Mouse (Mus musculus): ENCODE measurements around the gene Acads. TPM values are rescaled to one million over a fixed set of nuclear protein-coding genes. Genes with fewer than 3 reads are reported as not detected.
"Not testable (repeated sequence)": the region's sequence is repeated elsewhere in the genome, so short reads cannot be mapped to it uniquely, and the experiment has no call there.

Acads gene
- polyA plus RNA-seq, 1 experiment from 2014 or later, result 43.6 TPM

- Histone ChIP-seq H3K27ac (ENCODE audit: low read length) (no peak overlapping the region), H3K36me3 (ENCODE audit: insufficient read depth, low read length) (no peaks in the 10 kb centered on the region), H3K4me3 (ENCODE audit: low read depth, low read length) (no peak overlapping the region), H3K27me3 (replicated peaks; ENCODE audit: insufficient read depth, low read length) (no peaks in the 10 kb centered on the region), H3K9ac (replicated peaks; ENCODE audit: low read depth) (no peak overlapping the region), H3K4me2 (replicated peaks; ENCODE audit: low read depth, low read length) (no peak overlapping the region), H3K9me3 (ENCODE audit: low read length) (no peaks in the 10 kb centered on the region), H3K4me1 (ENCODE audit: insufficient read depth, low read depth, low read length) (no peaks in the 10 kb centered on the region)
- DNase-seq (ENCODE audit: low spot score) (no peak), ATAC-seq (no peak)
- 86% methylated on average over 3 of the region's 3 CpGs for WGBS
- no peak for TF ChIP-seq CTCF (IDR thresholded peaks at IDR 0.05)
- no peak for TF ChIP-seq EP300 (IDR thresholded peaks at IDR 0.05)
Observed at GRCm38 (mm10) chr5:115116426-115116825, 2.7 kb downstream of the Acads start.

- no peaks in the 10 kb centered on the region for H3K9me3 ChIP-seq (ENCODE audit: low read length)
- no peak overlapping the region for H3K4me3 ChIP-seq (ENCODE audit: low read depth, low read length)
- WGBS, result 95% methylated on average over 8 of the region's 8 CpGs
- no peaks in the 10 kb centered on the region for H3K36me3 ChIP-seq (ENCODE audit: insufficient read depth, low read length)
- ATAC-seq, result no peak
- no peak overlapping the region for H3K9ac ChIP-seq (replicated peaks; ENCODE audit: low read depth)
- no peaks in the 10 kb centered on the region for H3K27me3 ChIP-seq (replicated peaks; ENCODE audit: insufficient read depth, low read length)
- no peaks in the 10 kb centered on the region for H3K4me1 ChIP-seq (ENCODE audit: insufficient read depth, low read depth, low read length)
- no peak overlapping the region for H3K27ac ChIP-seq (ENCODE audit: low read length)
- H3K4me2 ChIP-seq (replicated peaks; ENCODE audit: low read depth, low read length), result no peak overlapping the region
- TF ChIP-seq CTCF (IDR thresholded peaks at IDR 0.05), result no peak
- TF ChIP-seq EP300 (IDR thresholded peaks at IDR 0.05), result no peak
- DNase-seq (ENCODE audit: low spot score), result no peak
Observed at GRCm38 (mm10) chr5:115114501-115114900, 4.6 kb downstream of the Acads start.

- Histone ChIP-seq H3K4me1 (ENCODE audit: insufficient read depth, low read depth, low read length) (no peaks in the 10 kb centered on the region), H3K4me3 (ENCODE audit: low read depth, low read length) (no peak overlapping the region), H3K27me3 (replicated peaks; ENCODE audit: insufficient read depth, low read length) (no peaks in the 10 kb centered on the region), H3K9me3 (ENCODE audit: low read length) (no peaks in the 10 kb centered on the region), H3K27ac (ENCODE audit: low read length) (no peak overlapping the region), H3K4me2 (replicated peaks; ENCODE audit: low read depth, low read length) (no peak overlapping the region), H3K36me3 (ENCODE audit: insufficient read depth, low read length) (no peaks in the 10 kb centered on the region), H3K9ac (replicated peaks; ENCODE audit: low read depth) (no peak overlapping the region)
- no peak for TF ChIP-seq EP300 (IDR thresholded peaks at IDR 0.05)
- TF ChIP-seq CTCF (IDR thresholded peaks at IDR 0.05), result no peak
- no peak for DNase-seq (ENCODE audit: low spot score)
- WGBS, result 98% methylated on average over 12 of the region's 12 CpGs
- ATAC-seq, result no peak
Observed at GRCm38 (mm10) chr5:115113244-115113643, 5.9 kb downstream of the Acads start.

- TF ChIP-seq EP300 (IDR thresholded peaks at IDR 0.05) (no peak), CTCF (IDR thresholded peaks at IDR 0.05) (no peak)
- Histone ChIP-seq H3K9me3 (ENCODE audit: low read length) (no peaks in the 10 kb centered on the region), H3K4me3 (ENCODE audit: low read depth, low read length) (no peak overlapping the region), H3K4me1 (ENCODE audit: insufficient read depth, low read depth, low read length) (no peaks in the 10 kb centered on the region), H3K36me3 (ENCODE audit: insufficient read depth, low read length) (no peaks in the 10 kb centered on the region), H3K27me3 (replicated peaks; ENCODE audit: insufficient read depth, low read length) (no peaks in the 10 kb centered on the region), H3K4me2 (replicated peaks; ENCODE audit: low read depth, low read length) (no peak overlapping the region), H3K27ac (ENCODE audit: low read length) (no peak overlapping the region), H3K9ac (replicated peaks; ENCODE audit: low read depth) (no peak overlapping the region)
- 87% methylated on average over 8 of the region's 8 CpGs for WGBS
- ATAC-seq, result no peak
- DNase-seq (ENCODE audit: low spot score), result no peak
Observed at GRCm38 (mm10) chr5:115111156-115111555, 8.0 kb downstream of the Acads start.

- not testable (repeated sequence) for DNase-seq (ENCODE audit: low spot score); H3K27me3 ChIP-seq (replicated peaks; ENCODE audit: insufficient read depth, low read length); H3K36me3 ChIP-seq (ENCODE audit: insufficient read depth, low read length); H3K27ac ChIP-seq (ENCODE audit: low read length); ATAC-seq; H3K4me1 ChIP-seq (ENCODE audit: insufficient read depth, low read depth, low read length); H3K4me3 ChIP-seq (ENCODE audit: low read depth, low read length); H3K4me2 ChIP-seq (replicated peaks; ENCODE audit: low read depth, low read length); H3K9ac ChIP-seq (replicated peaks; ENCODE audit: low read depth); H3K9me3 ChIP-seq (ENCODE audit: low read length)
- 94% methylated on average over 23 of the region's 23 CpGs for WGBS
Observed at GRCm38 (mm10) chr5:115103253-115103652, 15.9 kb downstream of the Acads start.

GRCm38 (mm10) chr5:115102231-115102630 lies 16.9 kb downstream of the Acads start:
- Histone ChIP-seq H3K9me3 (ENCODE audit: low read length) (no peaks in the 10 kb centered on the region), H3K4me1 (ENCODE audit: insufficient read depth, low read depth, low read length) (no peaks in the 10 kb centered on the region), H3K9ac (replicated peaks; ENCODE audit: low read depth) (no peak overlapping the region), H3K36me3 (ENCODE audit: insufficient read depth, low read length) (peaks cover 17% of the 10 kb centered on the region), H3K4me3 (ENCODE audit: low read depth, low read length) (no peak overlapping the region), H3K4me2 (replicated peaks; ENCODE audit: low read depth, low read length) (no peak overlapping the region), H3K27ac (ENCODE audit: low read length) (no peak overlapping the region), H3K27me3 (replicated peaks; ENCODE audit: insufficient read depth, low read length) (no peaks in the 10 kb centered on the region)
- DNase-seq (ENCODE audit: low spot score), result no peak
- TF ChIP-seq EP300 (IDR thresholded peaks at IDR 0.05) (no peak), CTCF (IDR thresholded peaks at IDR 0.05) (no peak)
- 88% methylated on average over 2 of the region's 2 CpGs for WGBS
- ATAC-seq, result no peak

- Histone ChIP-seq H3K9ac (replicated peaks; ENCODE audit: low read depth) (no peak overlapping the region), H3K4me2 (replicated peaks; ENCODE audit: low read depth, low read length) (no peak overlapping the region), H3K4me3 (ENCODE audit: low read depth, low read length) (no peak overlapping the region), H3K36me3 (ENCODE audit: insufficient read depth, low read length) (peaks cover 25% of the 10 kb centered on the region), H3K4me1 (ENCODE audit: insufficient read depth, low read depth, low read length) (no peaks in the 10 kb centered on the region), H3K27ac (ENCODE audit: low read length) (no peak overlapping the region), H3K9me3 (ENCODE audit: low read length) (no peaks in the 10 kb centered on the region), H3K27me3 (replicated peaks; ENCODE audit: insufficient read depth, low read length) (no peaks in the 10 kb centered on the region)
- TF ChIP-seq CTCF (IDR thresholded peaks at IDR 0.05) (no peak), EP300 (IDR thresholded peaks at IDR 0.05) (no peak)
- ATAC-seq (no peak), DNase-seq (ENCODE audit: low spot score) (no peak)
- 77% methylated on average over 6 of the region's 6 CpGs for WGBS
Observed at GRCm38 (mm10) chr5:115100473-115100872, 18.7 kb downstream of the Acads start.

All from lung, postnatal 0 days (tissue).